Mouse (Mus musculus) kidney, adult 2 months (tissue): Measurements from ENCODE around the gene Erbb4.

ENCODE experiments used
- CTCF ChIP-seq: fragments of 200-500 bp; conservative IDR thresholded peaks from 2 replicates; pipeline ENCODE4 v1.5.1; 2011; ENCODE audit warnings: low read depth, mild to moderate bottlenecking, control low read depth, low read length, moderate library complexity, mixed read lengths; ENCODE audit not compliant: insufficient read depth, insufficient read length
- POLR2A ChIP-seq: fragments of 200-500 bp; IDR thresholded peaks from one replicate; pipeline ENCODE4 v1.6.1; 2011; ENCODE audit warnings: low read depth, low read length, control low read depth

DNA sequence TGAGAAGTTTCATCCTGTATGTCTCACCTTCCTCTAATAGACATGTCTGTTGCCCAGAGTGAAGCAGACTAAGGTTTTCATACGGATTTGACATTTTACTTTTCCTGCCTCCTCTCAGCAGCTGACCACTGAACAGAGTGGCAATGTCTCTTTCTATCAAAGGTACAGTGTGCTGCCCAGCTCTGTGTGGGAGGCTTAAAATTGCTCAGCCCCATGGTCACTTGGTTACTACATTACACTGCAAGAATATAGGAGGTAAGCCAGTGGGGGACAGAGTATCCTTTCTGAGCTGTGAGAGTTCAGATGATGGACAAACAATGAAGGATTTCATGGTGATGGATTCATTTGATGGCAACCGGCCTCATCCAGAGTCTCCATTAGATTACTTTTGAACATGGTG lies 152.4 kb downstream of the Erbb4 start:
- TF ChIP-seq POLR2A (no peak), CTCF (no peak)
